In genomic region chr2:28892796-28893195, GRCm38 (mm10) we compare ENCODE assay signal across 27 mouse cellular contexts. TPM values are rescaled to one million over a fixed set of nuclear protein-coding genes. Genes with fewer than 3 reads are reported as not detected.
"Had no signal": no experiment of that assay in that cellular context is flagged by ENCODE, and none has a peak within 500 bp of the region (broad histone marks: within the 10 kb centered on the region; RNA-seq: fewer than 3 reads in every experiment).

No protein-coding gene starts in this region.

- ATAC-seq: hindbrain, postnatal 0 days; inflammation-experienced regulatory T-cells, adult 6 months; intestine, embryonic 16.5 days had no signal

- H3K4me1 ChIP-seq: limb, embryonic 12.5 days; limb, embryonic 15.5 days; neural tube, embryonic 13.5 days had no signal

- H3K9ac ChIP-seq: hindbrain, embryonic 14.5 days; limb, embryonic 12.5 days; limb, embryonic 15.5 days; liver, embryonic 13.5 days; neural tube, embryonic 13.5 days had no signal

- H3K27me3 ChIP-seq: limb, embryonic 12.5 days; limb, embryonic 15.5 days; liver, embryonic 13.5 days; neural tube, embryonic 13.5 days had no signal

- H3K4me3 ChIP-seq: limb, embryonic 12.5 days; limb, embryonic 15.5 days; liver, embryonic 13.5 days; myocyte; neural tube, embryonic 13.5 days had no signal

- H3K9me3 ChIP-seq: limb, embryonic 12.5 days; limb, embryonic 15.5 days; liver, embryonic 13.5 days; neural tube, embryonic 13.5 days had no signal

- H3K27ac ChIP-seq: hindbrain, embryonic 14.5 days; hindbrain, postnatal 0 days; limb, embryonic 12.5 days; limb, embryonic 15.5 days; liver, embryonic 13.5 days; neural tube, embryonic 13.5 days had no signal

- H3K4me2 ChIP-seq: hindbrain, embryonic 14.5 days; limb, embryonic 12.5 days; limb, embryonic 15.5 days; liver, embryonic 13.5 days; neural tube, embryonic 13.5 days had no signal

- DNase-seq: kidney, postnatal 14 days; left cerebral cortex, postnatal 4 days; liver, embryonic 13.5 days; lung, adult 2 months; lung, postnatal 14 days; lung, postnatal 4 days; right cerebral cortex, postnatal 25 days; spleen, adult 18-20 months; thymus, adult 2 months; thymus, postnatal 14 days; thymus, postnatal 4 days had no signal

RNA-seq across cellular contexts. Expression of gene Barhl1, which starts 23.7 kb away (rescaled TPM):
- total RNA-seq: layer of hippocampus, adult 18-20 months; megakaryocyte progenitor cell, adult 5-6 weeks; megakaryocyte-erythroid progenitor cell, adult 5-6 weeks; neutrophil, adult 5-6 weeks had no signal
- polyA plus RNA-seq: inflammation-experienced regulatory T-cells, adult 6 months; intestine, embryonic 16.5 days; kidney, embryonic 14.5 days; limb, embryonic 12.5 days; liver, embryonic 13.5 days; liver, embryonic 16.5 days; lung, embryonic 16.5 days; stomach, embryonic 16.5 days had no signal
